Mouse (Mus musculus): Measurements from ENCODE around the gene 9430097D07Rik.

DNA sequence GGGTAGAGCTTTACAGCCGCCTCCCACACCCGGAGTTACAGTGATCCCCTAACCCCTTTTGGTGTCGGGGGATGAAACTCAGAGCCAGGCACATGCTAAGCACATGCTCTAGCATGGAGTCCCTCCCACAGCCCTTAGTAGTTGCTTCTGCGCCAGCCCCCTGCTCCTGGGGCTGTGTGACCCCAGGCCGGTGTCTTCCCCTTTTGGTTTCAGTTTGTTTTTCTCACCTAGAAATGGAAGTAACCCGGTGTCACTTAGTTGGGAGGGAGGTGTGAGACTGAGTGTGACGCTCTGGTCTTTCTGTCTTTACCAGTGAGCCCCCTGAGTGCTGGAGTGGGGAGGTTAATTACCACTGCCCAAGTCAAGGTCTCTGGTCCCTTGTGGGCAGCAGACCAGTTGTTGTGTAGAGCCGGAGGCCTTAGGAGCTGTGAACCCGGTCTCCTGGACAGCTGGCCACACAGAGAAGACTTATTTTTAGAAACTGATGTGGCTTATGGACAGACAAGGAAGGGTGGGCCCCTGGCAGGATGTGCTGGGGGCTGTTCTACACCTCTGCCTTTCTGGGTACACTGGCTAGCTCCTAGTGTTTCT lies 12.3 kb upstream of the 9430097D07Rik start:
- TF ChIP-seq HCFC1 (IDR thresholded peaks at IDR 0.05; ENCODE audit: low read depth, low read length) (peak; percentile 52), MYC (IDR thresholded peaks at IDR 0.05; ENCODE audit: low read depth, low read length) (peak; percentile 100), MAFK (IDR thresholded peaks at IDR 0.05; ENCODE audit: insufficient replicate concordance, low read length) (no peak)
